Comparison of ENCODE assay signal across 7 mouse cellular contexts in genomic region chr4:43040114-43040572, GRCm38 (mm10). TPM values are rescaled to one million over a fixed set of nuclear protein-coding genes. Genes with fewer than 3 reads are reported as not detected.
A peak's percentile ranks its signal among the peaks of the same experiment; 100 is the strongest.
DNase-seq lines count a peak whose midpoint lies in the region; ATAC-seq and TF ChIP-seq lines count a peak whose summit lies in the region.

No protein-coding gene starts in this region.

- peak overlapping the region; percentile 78 for H3K27ac ChIP-seq in intestine, postnatal 0 days (ENCODE audit: low read depth, low read length)
- peak overlapping the region; percentile 86 for H3K27ac ChIP-seq in midbrain, embryonic 12.5 days (replicated peaks)
- peak overlapping the region; percentile 94 for H3K27ac ChIP-seq in small intestine, adult 2 months (ENCODE audit: insufficient read depth, low read depth, low read length)

- H3K9ac ChIP-seq in intestine, postnatal 0 days (ENCODE audit: low read depth, low read length), result peak overlapping the region; percentile 73
- peak overlapping the region; percentile 89 for H3K9ac ChIP-seq in midbrain, embryonic 12.5 days (replicated peaks)

- TF ChIP-seq POLR2A in small intestine, adult 2 months (IDR thresholded peaks at IDR 0.05; ENCODE audit: low read depth, low read length), result peak; percentile 83

- WGBS in intestine, postnatal 0 days, result under 1% methylated on average over 25 of the region's 25 CpGs
- WGBS in midbrain, embryonic 12.5 days, result 0% methylated on average over 21 of the region's 25 CpGs
- under 1% methylated on average over 25 of the region's 25 CpGs for WGBS in small intestine, adult 2 months

- ATAC-seq in intestine, postnatal 0 days, result peak; percentile 97
- ATAC-seq in midbrain, embryonic 12.5 days (ENCODE audit: low FRiP score, low read depth), result peak; percentile 91

- intact Hi-C loops in left cerebral cortex, postnatal 4 days (cut with DNase I), result no loop called here

- H3K4me2 ChIP-seq in intestine, postnatal 0 days (replicated peaks; ENCODE audit: low read depth), result peak overlapping the region; percentile 91
- peak overlapping the region; percentile 86 for H3K4me2 ChIP-seq in midbrain, embryonic 12.5 days (replicated peaks)

- peaks cover 7% of the 10 kb centered on the region for H3K4me1 ChIP-seq in intestine, postnatal 0 days (replicated peaks; ENCODE audit: control insufficient read depth, insufficient read depth, low read length)
- H3K4me1 ChIP-seq in midbrain, embryonic 12.5 days, result peaks cover 48% of the 10 kb centered on the region
- H3K4me1 ChIP-seq in small intestine, adult 2 months (ENCODE audit: control insufficient read depth, insufficient read depth, insufficient read length, low read length), result peaks cover 23% of the 10 kb centered on the region; the same call in 1 of the 2 replicates

- H3K9me3 ChIP-seq in intestine, postnatal 0 days (ENCODE audit: control insufficient read depth), result no peaks in the 10 kb centered on the region
- no peaks in the 10 kb centered on the region for H3K9me3 ChIP-seq in midbrain, embryonic 12.5 days

- TF ChIP-seq CTCF in intestine, postnatal 0 days (IDR thresholded peaks at IDR 0.05; ENCODE audit: low read depth), result peak; percentile 19; the same call in 1 of the 2 replicates
- no peak for TF ChIP-seq CTCF in small intestine, adult 2 months (IDR thresholded peaks at IDR 0.05; ENCODE audit: extremely low read depth, insufficient read length, insufficient replicate concordance, low read depth, low read length)

- H3K27me3 ChIP-seq in intestine, postnatal 0 days (replicated peaks; ENCODE audit: control insufficient read depth, insufficient read depth, low read length), result no peaks in the 10 kb centered on the region
- H3K27me3 ChIP-seq in midbrain, embryonic 12.5 days, result no peaks in the 10 kb centered on the region
- no peaks in the 10 kb centered on the region for H3K27me3 ChIP-seq in small intestine, adult 2 months (ENCODE audit: control insufficient read depth, insufficient read depth, low read length)

- H3K4me3 ChIP-seq in intestine, postnatal 0 days (ENCODE audit: low read depth, low read length), result peak overlapping the region; percentile 61
- peak overlapping the region; percentile 81 for H3K4me3 ChIP-seq in midbrain, embryonic 12.5 days
- peak overlapping the region; percentile 76 for H3K4me3 ChIP-seq in small intestine, adult 2 months (ENCODE audit: low read depth, low read length)

- peak; percentile 97 for DNase-seq in adrenal gland, adult 8-10 months
- peak; percentile 94 for DNase-seq in embryo, embryonic 9.5 days (ENCODE audit: extremely low spot score)
- peak; percentile 94 to 97 for DNase-seq in gastrocnemius, postnatal 4 days (ENCODE audit: low spot score in 2 of 2)
- DNase-seq in left cerebral cortex, postnatal 4 days, result peak; percentile 97

- peaks cover 16% of the 10 kb centered on the region; the same call in 1 of the 2 replicates for H3K36me3 ChIP-seq in intestine, postnatal 0 days (ENCODE audit: control insufficient read depth, insufficient read depth)
- peaks cover 21% of the 10 kb centered on the region for H3K36me3 ChIP-seq in midbrain, embryonic 12.5 days
- H3K36me3 ChIP-seq in small intestine, adult 2 months (ENCODE audit: control insufficient read depth, insufficient read depth, low read length), result peaks cover 16% of the 10 kb centered on the region

RNA-seq across cellular contexts. Expression of gene Fam214b, which starts 5.9 kb away (rescaled TPM):
- total RNA-seq in adrenal gland, adult 8-10 months (2022), result 10 to 100 TPM; 49.5 to 64.9 (median 61.1) TPM
- total RNA-seq in gastrocnemius, postnatal 4 days (2021), result 10 to 100 TPM; 20.6 to 25.1 TPM
- polyA plus RNA-seq in intestine, postnatal 0 days (2015; fragmentation: Nextera tagmentation; extraction: Ambion mirVana), result 5.9 and 6.3 TPM in 2 replicates
- 10 to 100 TPM; 48.8 to 57.7 TPM for total RNA-seq in left cerebral cortex, postnatal 4 days (2021)
- polyA plus RNA-seq in midbrain, embryonic 12.5 days (2016; fragmentation: Nextera tagmentation; extraction: Ambion mirVana), result 51.2 and 51.8 TPM in 2 replicates
- polyA plus RNA-seq in small intestine, adult 2 months (2012; rRNA removed), result 36.1 and 70.5 TPM in 2 replicates

RNA-seq across cellular contexts. Expression of gene Stoml2, which starts 8.6 kb away (rescaled TPM):
- total RNA-seq in adrenal gland, adult 8-10 months (2022), result 100 to 1,000 TPM; 204 to 262 (median 242) TPM
- 100 to 1,000 TPM in 1 of 2 experiments, 10 to 100 TPM in 1; 94.7 to 103 TPM for total RNA-seq in gastrocnemius, postnatal 4 days (2021)
- polyA plus RNA-seq in intestine, postnatal 0 days (2015; fragmentation: Nextera tagmentation; extraction: Ambion mirVana), result 119 and 120 TPM in 2 replicates
- 10 to 100 TPM; 90.3 to 94.9 TPM for total RNA-seq in left cerebral cortex, postnatal 4 days (2021)
- polyA plus RNA-seq in midbrain, embryonic 12.5 days (2016; fragmentation: Nextera tagmentation; extraction: Ambion mirVana), result 281 and 296 TPM in 2 replicates
- 38.7 and 62.8 TPM in 2 replicates for polyA plus RNA-seq in small intestine, adult 2 months (2012; rRNA removed)

RNA-seq across cellular contexts. Expression of gene Pigo, which starts 14.5 kb away (rescaled TPM):
- total RNA-seq in adrenal gland, adult 8-10 months (2022), result 10 to 100 TPM; 14.8 to 30.8 (median 22.5) TPM
- 10 to 100 TPM; 10.7 to 10.8 TPM for total RNA-seq in gastrocnemius, postnatal 4 days (2021)
- polyA plus RNA-seq in intestine, postnatal 0 days (2015; fragmentation: Nextera tagmentation; extraction: Ambion mirVana), result 14.3 and 15.4 TPM in 2 replicates
- 10 to 100 TPM; 26.5 to 29.5 TPM for total RNA-seq in left cerebral cortex, postnatal 4 days (2021)
- polyA plus RNA-seq in midbrain, embryonic 12.5 days (2016; fragmentation: Nextera tagmentation; extraction: Ambion mirVana), result 25.2 and 27.5 TPM in 2 replicates
- polyA plus RNA-seq in small intestine, adult 2 months (2012; rRNA removed), result 20.0 and 30.6 TPM in 2 replicates

RNA-seq across cellular contexts. Expression of gene Unc13b, which starts 18.6 kb away (rescaled TPM):
- 10 to 100 TPM; 17.2 to 33.9 (median 22.9) TPM for total RNA-seq in adrenal gland, adult 8-10 months (2022)
- 1 to 10 TPM; 5.9 to 7.2 TPM for total RNA-seq in gastrocnemius, postnatal 4 days (2021)
- polyA plus RNA-seq in intestine, postnatal 0 days (2015; fragmentation: Nextera tagmentation; extraction: Ambion mirVana), result 1.5 TPM in 2 replicates
- total RNA-seq in left cerebral cortex, postnatal 4 days (2021), result 10 to 100 TPM; 84.4 to 88.2 TPM
- 24.6 and 30.7 TPM in 2 replicates for polyA plus RNA-seq in midbrain, embryonic 12.5 days (2016; fragmentation: Nextera tagmentation; extraction: Ambion mirVana)
- 5.5 and 7.0 TPM in 2 replicates for polyA plus RNA-seq in small intestine, adult 2 months (2012; rRNA removed)

RNA-seq across cellular contexts. Expression of gene Fancg, which starts 29.8 kb away (rescaled TPM):
- total RNA-seq in adrenal gland, adult 8-10 months (2022), result 10 to 100 TPM in 2 of 4 experiments, 1 to 10 TPM in 2; 8.0 to 17.8 (median 12.5) TPM
- 1 to 10 TPM; 5.5 to 8.7 TPM for total RNA-seq in gastrocnemius, postnatal 4 days (2021)
- polyA plus RNA-seq in intestine, postnatal 0 days (2015; fragmentation: Nextera tagmentation; extraction: Ambion mirVana), result 5.2 and 6.2 TPM in 2 replicates
- total RNA-seq in left cerebral cortex, postnatal 4 days (2021), result 10 to 100 TPM; 15.7 to 16.8 TPM
- 18.3 and 24.0 TPM in 2 replicates for polyA plus RNA-seq in midbrain, embryonic 12.5 days (2016; fragmentation: Nextera tagmentation; extraction: Ambion mirVana)
- 3.9 and 9.5 TPM in 2 replicates for polyA plus RNA-seq in small intestine, adult 2 months (2012; rRNA removed)

Comparison
In these comparisons a context has a peak if more than half of its experiments do, and no peak if none do; other contexts are left out.
1. Peak in every context shown above with its lines: DNase-seq, ATAC-seq, H3K4me3 ChIP-seq and H3K27ac ChIP-seq.